8 mouse cellular contexts compared by ENCODE assay signal in genomic region chr7:136342822-136343221, GRCm38 (mm10).
A peak's percentile ranks its signal among the peaks of the same experiment; 100 is the strongest.
DNase-seq lines count a peak whose midpoint lies in the region; ATAC-seq and TF ChIP-seq lines count a peak whose summit lies in the region.

No protein-coding gene starts in this region.

- 7% methylated on average over 8 of the region's 8 CpGs for WGBS in embryonic facial prominence, embryonic 14.5 days
- 20% methylated on average over 8 of the region's 8 CpGs for WGBS in heart, embryonic 16.5 days
- 7% methylated on average over 8 of the region's 8 CpGs for WGBS in kidney, postnatal 0 days
- 8% methylated on average over 8 of the region's 8 CpGs for WGBS in stomach, embryonic 15.5 days

- no peak for TF ChIP-seq CTCF in kidney, postnatal 0 days (IDR thresholded peaks at IDR 0.05; ENCODE audit: low read depth)

- H3K4me2 ChIP-seq in embryonic facial prominence, embryonic 14.5 days (ENCODE audit: low read depth, low read length), result peak overlapping the region; percentile 34
- peak overlapping the region; percentile 29; the same call in 1 of the 2 replicates for H3K4me2 ChIP-seq in heart, embryonic 16.5 days (ENCODE audit: low read depth, low read length)
- 0 out of 2 replicates have a peak overlapping the region, but pooled peaks have one; percentile 11 for H3K4me2 ChIP-seq in kidney, postnatal 0 days (ENCODE audit: low read length)
- H3K4me2 ChIP-seq in stomach, embryonic 15.5 days, result no peak overlapping the region

- H3K36me3 ChIP-seq in embryonic facial prominence, embryonic 14.5 days (ENCODE audit: control insufficient read depth, insufficient read depth, low read length), result no peaks in the 10 kb centered on the region
- no peaks in the 10 kb centered on the region for H3K36me3 ChIP-seq in heart, embryonic 16.5 days (ENCODE audit: control insufficient read depth, insufficient read depth)
- no peaks in the 10 kb centered on the region for H3K36me3 ChIP-seq in kidney, postnatal 0 days (ENCODE audit: insufficient read depth, low read length)
- no peaks in the 10 kb centered on the region for H3K36me3 ChIP-seq in stomach, embryonic 15.5 days

- peak; percentile 14 to 27 for DNase-seq in cerebellum, postnatal 25 days
- DNase-seq in cerebellum, adult 9-10 months, result no peak
- DNase-seq in embryonic facial prominence, embryonic 14.5 days (ENCODE audit: low spot score), result peak; percentile 95
- peak; percentile 90 for DNase-seq in kidney, postnatal 0 days (ENCODE audit: low spot score)
- peak; percentile 55 for DNase-seq in lung, postnatal 14 days

- H3K27me3 ChIP-seq in embryonic facial prominence, embryonic 14.5 days (replicated peaks; ENCODE audit: control insufficient read depth, insufficient read depth, low read length), result no peaks in the 10 kb centered on the region
- no peaks in the 10 kb centered on the region for H3K27me3 ChIP-seq in heart, embryonic 16.5 days (ENCODE audit: control insufficient read depth, insufficient read depth, low read length)
- no peaks in the 10 kb centered on the region for H3K27me3 ChIP-seq in kidney, postnatal 0 days (ENCODE audit: insufficient read depth, low read length)
- H3K27me3 ChIP-seq in stomach, embryonic 15.5 days (replicated peaks), result no peaks in the 10 kb centered on the region

- peak; percentile 84 for ATAC-seq in embryonic facial prominence, embryonic 14.5 days (ENCODE audit: low read depth)
- ATAC-seq in heart, embryonic 16.5 days (replicated peaks; ENCODE audit: extremely low read depth, insufficient read depth, low FRiP score), result peak; percentile 65; the same call in 1 of the 2 replicates
- peak; percentile 65; the same call in 1 of the 2 replicates for ATAC-seq in kidney, postnatal 0 days (replicated peaks; ENCODE audit: low FRiP score, low read depth)
- ATAC-seq in stomach, embryonic 15.5 days (ENCODE audit: insufficient read depth, low FRiP score, low read depth), result peak; percentile 43; the same call in 1 of the 2 replicates
- no peak for ATAC-seq in CD4-positive, CD25-positive, alpha-beta regulatory T cell, adult 4 months

- peak overlapping the region; percentile 80 for H3K27ac ChIP-seq in embryonic facial prominence, embryonic 14.5 days (replicated peaks; ENCODE audit: low read depth, low read length)
- peak overlapping the region; percentile 37 for H3K27ac ChIP-seq in heart, embryonic 16.5 days (ENCODE audit: low read length)
- H3K27ac ChIP-seq in kidney, postnatal 0 days, result peak overlapping the region; percentile 65
- H3K27ac ChIP-seq in stomach, embryonic 15.5 days, result peak overlapping the region; percentile 23; the same call in 1 of the 2 replicates

- no peak overlapping the region for H3K9ac ChIP-seq in embryonic facial prominence, embryonic 14.5 days (ENCODE audit: low read depth, low read length)
- peak overlapping the region; percentile 5; the same call in 1 of the 2 replicates for H3K9ac ChIP-seq in heart, embryonic 16.5 days (ENCODE audit: low read length)
- H3K9ac ChIP-seq in kidney, postnatal 0 days (ENCODE audit: low read depth, low read length), result no peak overlapping the region
- no peak overlapping the region for H3K9ac ChIP-seq in stomach, embryonic 15.5 days

- H3K4me3 ChIP-seq in embryonic facial prominence, embryonic 14.5 days (ENCODE audit: low read depth, low read length), result no peak overlapping the region
- no peak overlapping the region for H3K4me3 ChIP-seq in heart, embryonic 16.5 days (ENCODE audit: low read length)
- no peak overlapping the region for H3K4me3 ChIP-seq in kidney, postnatal 0 days (replicated peaks; ENCODE audit: low read depth, low read length)
- no peak overlapping the region for H3K4me3 ChIP-seq in stomach, embryonic 15.5 days (replicated peaks)

- peaks cover 25% of the 10 kb centered on the region for H3K4me1 ChIP-seq in embryonic facial prominence, embryonic 14.5 days (ENCODE audit: control insufficient read depth, insufficient read depth, low read length)
- peaks cover 18% of the 10 kb centered on the region for H3K4me1 ChIP-seq in heart, embryonic 16.5 days (ENCODE audit: control insufficient read depth, insufficient read depth, low read length)
- H3K4me1 ChIP-seq in kidney, postnatal 0 days (replicated peaks; ENCODE audit: insufficient read depth, low read length), result 0 out of 2 replicates have a peak, but pooled peaks cover 6% of the 10 kb centered on the region
- peaks cover 12% of the 10 kb centered on the region for H3K4me1 ChIP-seq in stomach, embryonic 15.5 days

- H3K9me3 ChIP-seq in embryonic facial prominence, embryonic 14.5 days (ENCODE audit: control insufficient read depth, low read length), result no peaks in the 10 kb centered on the region
- no peaks in the 10 kb centered on the region for H3K9me3 ChIP-seq in heart, embryonic 16.5 days (replicated peaks; ENCODE audit: control insufficient read depth, low read length)
- no peaks in the 10 kb centered on the region for H3K9me3 ChIP-seq in kidney, postnatal 0 days (replicated peaks; ENCODE audit: low read length)
- no peaks in the 10 kb centered on the region for H3K9me3 ChIP-seq in stomach, embryonic 15.5 days

Comparison
In these comparisons a context has a peak if more than half of its experiments do, and no peak if none do; other contexts are left out.
1. H3K27ac ChIP-seq: peak in every context shown above with its lines; median percentile 80 in embryonic facial prominence, embryonic 14.5 days; 65 in kidney, postnatal 0 days; 37 in heart, embryonic 16.5 days; 23 in stomach, embryonic 15.5 days.